Mouse (Mus musculus) intestine, postnatal 0 days (tissue): Measurements from ENCODE around the gene Reck. TPM values are rescaled to one million over a fixed set of nuclear protein-coding genes. Genes with fewer than 3 reads are reported as not detected.
A peak's percentile ranks its signal among the peaks of the same experiment; 100 is the strongest.

ENCODE experiments used
- ATAC-seq: fragments of 200-750 bp; cut with Nextera tagmentation; 2 replicates; pipeline ENCODE4 v1.8.0; 2017; ENCODE audit warnings: mild to moderate bottlenecking, moderate TSS enrichment, moderate library complexity
- H3K27ac ChIP-seq: fragments of 300-500 bp; sonication (generic); 2 replicates; pipeline ENCODE4 v1.5.1; 2014; ENCODE audit warnings: mild to moderate bottlenecking, low read depth, low read length, moderate library complexity
- H3K27me3 ChIP-seq: fragments of 300-500 bp; sonication (generic); replicated peaks from 2 replicates; pipeline ENCODE4 v1.6.1; 2014; ENCODE audit warnings: low read length, mixed read lengths; ENCODE audit not compliant: control insufficient read depth, insufficient read depth
- H3K36me3 ChIP-seq: fragments of 300-500 bp; sonication (generic); 2 replicates; pipeline ENCODE4 v1.6.1; 2014; ENCODE audit warnings: mild to moderate bottlenecking, moderate library complexity; ENCODE audit not compliant: control insufficient read depth, insufficient read depth
- H3K4me1 ChIP-seq: fragments of 300-500 bp; sonication (generic); replicated peaks from 2 replicates; pipeline ENCODE4 v1.6.1; 2014; ENCODE audit warnings: antibody characterized with exemption, low read length, mixed read lengths; ENCODE audit not compliant: control insufficient read depth, insufficient read depth
- H3K4me2 ChIP-seq: fragments of 300-500 bp; sonication (generic); replicated peaks from 2 replicates; pipeline ENCODE4 v1.6.1; 2014; ENCODE audit warnings: low read depth, mild to moderate bottlenecking, moderate library complexity
- H3K4me3 ChIP-seq: fragments of 300-500 bp; sonication (generic); 2 replicates; pipeline ENCODE4 v1.5.1; 2014; ENCODE audit warnings: low read depth, low read length
- H3K9ac ChIP-seq: fragments of 300-500 bp; sonication (generic); 2 replicates; pipeline ENCODE4 v1.6.1; 2014; ENCODE audit warnings: mild to moderate bottlenecking, low read depth, low read length
- H3K9me3 ChIP-seq: fragments of 300-500 bp; sonication (generic); 2 replicates; pipeline ENCODE4 v1.6.1; 2016; ENCODE audit warnings: mixed run types; ENCODE audit not compliant: control insufficient read depth
- CTCF ChIP-seq: sonication (generic); IDR thresholded peaks from 2 replicates; pipeline ENCODE4 v1.5.1; 2016; ENCODE audit warnings: low read depth, mild to moderate bottlenecking, control low read depth, antibody characterized with exemption, moderate library complexity
- WGBS: fragments of 180-500 bp; shearing (Covaris S2); extraction: QIAGEN DNeasy Blood & Tissue Kit; methylation state at CpG from one replicate; pipeline ENCODE4 v1.1.7; 2014; 5-methylcytosine and 5-hydroxymethylcytosine counted together
- polyA plus RNA-seq: library from polyadenylated mRNA; unstranded; fragments of >200 nt; fragmentation: Nextera tagmentation; extraction: Ambion mirVana; gene quantifications from 2 replicates; pipeline ENCODE4 v1.2.1, GENCODE M21; 2015

Gene Reck
- 5.7 and 5.9 TPM in 2 replicates for polyA plus RNA-seq

DNA sequence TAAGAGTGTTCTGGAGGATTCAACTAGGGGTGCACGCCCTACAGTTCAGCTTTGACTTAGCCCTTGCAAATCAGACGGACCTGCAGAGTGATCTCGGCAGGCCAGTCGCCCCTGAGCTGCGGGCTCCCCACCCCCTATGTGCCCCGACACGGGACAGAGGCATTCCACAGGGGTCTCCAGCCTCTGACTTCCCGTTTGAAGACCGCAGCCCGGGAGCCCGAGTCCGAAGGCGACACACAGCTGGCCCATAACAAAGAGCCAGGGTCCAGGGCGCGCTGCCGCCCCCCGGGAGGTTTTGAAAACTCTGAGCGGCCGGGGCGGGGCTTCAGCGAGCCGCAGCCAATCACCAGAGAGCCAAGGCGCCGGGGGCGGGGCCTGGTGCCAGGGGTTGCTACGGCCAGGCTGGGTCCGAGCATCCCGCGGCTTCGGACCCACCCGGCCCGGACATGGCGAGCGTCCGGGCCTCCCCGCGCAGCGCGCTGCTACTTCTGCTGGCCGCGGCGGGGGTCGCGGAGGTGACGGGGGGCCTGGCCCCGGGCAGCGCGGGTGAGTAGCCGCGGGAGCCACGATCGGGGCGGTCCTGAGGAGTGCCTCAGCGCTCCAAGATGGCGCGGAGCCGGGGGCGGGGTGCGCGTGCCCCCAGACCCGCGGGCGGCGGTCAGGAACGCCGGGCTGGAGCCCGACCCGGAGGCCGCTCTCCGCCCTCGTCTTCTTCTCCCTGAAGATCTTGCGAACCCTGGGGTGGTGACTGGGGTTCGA lies at the start of gene Reck:
TSS of gene Reck (plus strand) at position 371 of the 759 bp plus-strand sequence.
- Histone ChIP-seq H3K9ac (peak within 1 kb of the TSS; percentile 71), H3K27ac (no peak within 1 kb of the TSS; the same call in 1 of the 2 replicates), H3K27me3 (no peaks in the 10 kb centered on the region), H3K4me1 (0 out of 2 replicates have a peak, but pooled peaks cover 5% of the 10 kb centered on the region), H3K4me2 (peak within 1 kb of the TSS; percentile 96), H3K36me3 (no peaks in the 10 kb centered on the region), H3K4me3 (peak within 1 kb of the TSS; percentile 89), H3K9me3 (no peaks in the 10 kb centered on the region)
- under 1% methylated on average over 73 of the region's 73 CpGs for WGBS
- no peak for TF ChIP-seq CTCF
- peak; percentile 84 for ATAC-seq

DNA sequence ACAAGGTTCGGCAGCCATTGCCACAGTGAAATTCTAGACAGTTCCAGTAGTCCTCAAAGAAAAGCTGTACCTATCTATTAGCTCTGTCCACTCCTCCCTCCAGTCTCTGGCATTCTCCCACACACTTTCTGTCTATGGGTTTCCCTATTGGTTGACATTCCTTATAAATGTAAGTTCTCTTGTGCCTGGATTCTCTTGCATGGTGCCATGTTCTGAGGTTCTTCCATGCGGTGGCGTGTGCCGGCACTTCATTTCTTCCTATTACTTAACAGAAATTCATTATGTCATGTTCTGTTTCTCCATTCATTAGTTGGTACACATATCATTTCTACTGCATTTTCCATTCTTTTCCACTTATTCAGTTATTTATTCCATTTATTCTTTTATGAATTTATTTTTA lies 46.5 kb upstream of the Reck start:
- Histone ChIP-seq H3K4me1 (no peaks in the 10 kb centered on the region), H3K9ac (no peak overlapping the region), H3K27me3 (no peaks in the 10 kb centered on the region), H3K9me3 (no peaks in the 10 kb centered on the region), H3K4me2 (no peak overlapping the region), H3K36me3 (no peaks in the 10 kb centered on the region), H3K4me3 (no peak overlapping the region), H3K27ac (no peak overlapping the region)
- 93% methylated on average over 4 of the region's 4 CpGs for WGBS
- TF ChIP-seq CTCF = no peak
- no peak for ATAC-seq

DNA sequence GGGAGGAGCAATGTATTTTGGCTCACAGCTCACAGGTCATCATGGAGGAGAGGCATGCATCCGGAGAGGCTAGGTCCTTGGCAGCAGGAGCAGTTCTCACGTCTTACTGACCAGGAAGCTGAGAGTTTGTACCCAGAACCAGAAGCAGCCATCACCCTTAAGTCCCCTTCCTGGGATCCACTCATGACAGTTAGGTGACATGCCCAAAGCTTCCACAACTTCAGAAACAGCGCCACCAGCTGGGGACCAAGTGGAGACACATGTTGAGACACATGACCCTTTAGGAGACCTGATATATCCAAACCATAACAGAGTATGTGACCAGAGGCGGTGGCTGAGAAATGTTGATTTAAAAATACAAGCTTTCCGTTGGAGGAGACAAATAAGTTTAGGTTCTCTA lies 43.3 kb upstream of the Reck start:
- no peak overlapping the region for H3K27ac ChIP-seq
- no peaks in the 10 kb centered on the region for H3K9me3 ChIP-seq
- WGBS = 67% methylated on average over 5 of the region's 5 CpGs
- no peaks in the 10 kb centered on the region for H3K4me1 ChIP-seq
- H3K9ac ChIP-seq = no peak overlapping the region
- H3K4me3 ChIP-seq = no peak overlapping the region
- no peaks in the 10 kb centered on the region for H3K27me3 ChIP-seq
- H3K4me2 ChIP-seq = no peak overlapping the region
- ATAC-seq = no peak
- TF ChIP-seq CTCF = peak; percentile 35; the same call in 1 of the 2 replicates
- no peaks in the 10 kb centered on the region for H3K36me3 ChIP-seq

DNA sequence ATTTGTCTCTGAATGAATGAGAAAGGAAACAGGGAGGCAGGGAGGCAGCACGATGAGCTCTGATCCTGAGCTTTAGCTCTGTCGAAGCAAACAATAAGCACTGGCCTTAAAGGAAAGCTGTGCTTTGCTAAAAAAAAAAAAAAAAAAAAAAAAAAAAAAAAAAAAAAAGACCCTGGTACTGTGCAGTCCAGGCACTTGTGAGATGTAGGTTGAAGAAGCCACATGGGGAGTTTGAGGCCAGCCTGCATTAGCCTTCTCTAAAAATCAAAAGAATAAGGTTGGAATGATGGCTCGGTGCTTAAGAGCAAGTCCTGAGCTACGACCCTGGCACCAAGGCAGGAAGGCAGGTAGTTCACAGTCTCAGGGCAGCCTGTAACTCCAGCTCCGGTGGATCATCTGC lies 41.6 kb upstream of the Reck start:
- TF ChIP-seq CTCF = no peak

DNA sequence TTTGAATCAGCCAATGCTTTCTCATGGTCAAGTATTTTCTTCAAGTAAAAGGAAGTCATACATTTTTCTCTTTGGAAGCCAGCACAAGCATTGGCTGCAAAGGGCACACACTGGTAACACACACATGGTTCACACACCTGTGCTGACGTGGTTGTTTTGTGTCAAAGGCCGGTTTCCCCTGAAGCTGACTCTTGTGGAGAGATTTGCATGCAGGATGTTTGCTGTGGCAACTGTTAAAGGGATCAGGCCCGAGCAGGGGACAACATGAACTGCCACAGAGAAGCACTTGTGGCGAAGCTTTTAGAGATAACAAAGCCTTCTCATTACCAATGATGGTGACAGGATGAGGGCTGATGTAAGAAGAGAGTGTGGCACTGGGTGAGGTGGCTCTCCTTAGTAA lies 40.6 kb upstream of the Reck start:
- no peak overlapping the region for H3K9ac ChIP-seq
- no peak overlapping the region for H3K4me3 ChIP-seq
- H3K4me1 ChIP-seq = no peaks in the 10 kb centered on the region
- H3K9me3 ChIP-seq = no peaks in the 10 kb centered on the region
- H3K4me2 ChIP-seq = no peak overlapping the region
- ATAC-seq = no peak
- no peaks in the 10 kb centered on the region for H3K27me3 ChIP-seq
- WGBS = 58% methylated on average over 4 of the region's 4 CpGs
- TF ChIP-seq CTCF = no peak
- H3K27ac ChIP-seq = no peak overlapping the region
- H3K36me3 ChIP-seq = no peaks in the 10 kb centered on the region

More for the DNA sequence above, 41.6 kb upstream of the Reck start:
- no peaks in the 10 kb centered on the region for H3K36me3 ChIP-seq
- H3K9me3 ChIP-seq = no peaks in the 10 kb centered on the region
- no peak for ATAC-seq
- WGBS = 73% methylated on average over 5 of the region's 5 CpGs
- H3K4me3 ChIP-seq = no peak overlapping the region
- H3K9ac ChIP-seq = no peak overlapping the region
- no peak overlapping the region for H3K27ac ChIP-seq
- H3K4me1 ChIP-seq = no peaks in the 10 kb centered on the region
- H3K4me2 ChIP-seq = no peak overlapping the region
- no peaks in the 10 kb centered on the region for H3K27me3 ChIP-seq

DNA sequence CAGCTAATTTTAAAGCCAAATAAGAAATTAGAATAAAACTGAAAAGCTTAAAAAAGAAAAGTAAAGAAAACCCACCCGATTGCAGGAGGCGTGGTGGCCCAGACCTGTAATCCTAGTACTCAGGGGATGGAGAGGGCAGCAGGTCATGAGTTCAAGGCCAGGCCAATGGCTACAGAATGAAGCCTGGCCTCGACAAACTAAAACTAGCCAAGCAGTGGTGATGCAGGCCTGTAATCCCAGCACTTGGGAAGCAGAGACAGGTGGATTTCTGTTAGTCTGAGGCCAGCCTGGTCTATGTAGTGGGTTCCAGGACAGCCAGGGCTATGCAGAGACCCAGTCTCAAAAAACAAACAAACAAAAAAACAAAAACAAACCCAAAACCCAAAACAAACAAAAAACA lies 37.0 kb upstream of the Reck start:
- Histone ChIP-seq H3K27me3 (no peaks in the 10 kb centered on the region), H3K4me2 (no peak overlapping the region), H3K36me3 (no peaks in the 10 kb centered on the region), H3K4me3 (no peak overlapping the region), H3K9ac (no peak overlapping the region), H3K9me3 (no peaks in the 10 kb centered on the region), H3K4me1 (no peaks in the 10 kb centered on the region), H3K27ac (no peak overlapping the region)
- TF ChIP-seq CTCF = no peak
- ATAC-seq = no peak
- 61% methylated on average over 3 of the region's 3 CpGs for WGBS
